Mouse (Mus musculus) c-Kit-positive CD71-positive TER-119-positive erythroid progenitor cells, embryonic 14.5 days (primary cell): ENCODE data around the gene Ebf1.

Experiments
- DNase-seq: peaks from one replicate; pipeline ENCODE4 v3.0.0-alpha.2; 2013; ENCODE audit warnings: low spot score

The Ebf1 gene

GRCm38 (mm10) chr11:44619131-44619886, 2.2 kb downstream of the Ebf1 start:
- DNase-seq, result no peak

DNA sequence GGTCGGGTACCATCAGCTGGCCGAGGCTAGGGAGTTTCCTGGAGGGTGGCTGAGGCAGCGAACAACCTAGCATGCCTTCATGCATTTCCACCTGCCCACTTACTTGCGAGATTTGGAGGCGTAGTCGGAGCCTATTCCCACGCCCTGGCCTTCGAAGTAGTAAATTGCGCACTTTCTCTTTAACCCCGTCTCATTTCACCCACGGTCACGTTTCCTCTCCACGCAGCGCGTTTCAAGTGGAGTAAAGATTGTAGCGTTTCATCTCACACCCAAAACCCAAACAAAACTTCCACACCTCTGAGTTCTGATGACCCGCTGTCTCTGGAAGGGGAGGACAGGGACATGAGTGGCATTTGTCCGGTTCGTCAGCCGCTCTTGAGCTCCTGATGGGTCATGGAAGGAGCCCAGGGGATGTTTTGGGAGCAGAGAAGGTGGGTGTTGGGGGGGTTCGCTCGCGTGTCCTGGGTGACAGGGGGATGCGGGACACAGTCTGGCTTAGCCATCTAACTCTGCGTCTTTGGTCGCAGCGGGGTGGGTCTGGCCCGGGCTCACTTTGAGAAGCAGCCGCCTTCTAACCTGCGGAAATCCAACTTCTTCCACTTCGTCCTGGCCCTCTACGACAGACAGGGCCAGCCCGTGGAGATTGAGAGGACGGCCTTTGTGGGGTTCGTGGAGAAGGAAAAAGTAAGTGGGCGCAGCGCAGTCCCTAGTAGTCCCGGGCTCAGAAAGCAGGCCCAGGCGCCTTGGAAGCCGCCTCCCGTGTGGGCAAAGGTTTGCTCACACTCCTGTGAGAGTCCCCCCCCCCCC, 3.0 kb downstream of the Ebf1 start:
- DNase-seq, result no peak

DNA sequence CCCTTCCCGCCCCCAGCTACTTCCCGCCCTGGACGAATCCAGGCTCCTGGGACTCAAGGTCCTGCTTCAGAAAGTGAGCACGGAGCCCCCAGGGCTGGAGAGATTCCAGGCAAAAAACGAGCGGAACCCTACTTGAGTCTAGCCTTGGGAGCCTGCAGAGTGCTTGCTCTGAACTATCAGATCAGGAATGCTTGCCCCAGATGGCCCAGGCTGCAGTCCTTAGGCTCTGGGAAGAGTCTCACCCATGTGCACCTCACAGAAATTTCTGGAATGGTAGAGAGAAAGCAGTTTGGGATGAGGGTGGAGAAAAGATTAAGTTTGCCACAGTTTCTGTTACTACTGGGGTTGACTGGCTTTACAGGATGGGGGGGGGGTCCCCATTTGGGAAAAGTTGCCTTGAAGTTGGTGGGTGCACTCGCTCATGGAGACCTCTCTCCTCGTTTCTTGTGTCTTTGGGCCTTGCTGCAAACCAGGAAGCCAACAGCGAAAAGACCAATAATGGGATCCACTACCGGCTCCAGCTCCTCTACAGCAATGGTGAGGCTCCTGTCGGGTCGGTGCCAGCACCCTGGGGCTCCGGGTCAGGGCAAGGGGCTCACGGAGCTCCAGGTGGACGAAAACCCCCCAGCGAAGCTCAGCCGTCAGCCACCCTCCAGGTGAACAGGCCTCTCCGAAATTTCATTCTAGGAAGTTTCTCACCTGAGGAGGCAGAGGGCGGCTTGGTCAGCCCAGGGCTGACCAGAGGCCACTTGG, 3.8 kb downstream of the Ebf1 start:
- no peak for DNase-seq

DNA sequence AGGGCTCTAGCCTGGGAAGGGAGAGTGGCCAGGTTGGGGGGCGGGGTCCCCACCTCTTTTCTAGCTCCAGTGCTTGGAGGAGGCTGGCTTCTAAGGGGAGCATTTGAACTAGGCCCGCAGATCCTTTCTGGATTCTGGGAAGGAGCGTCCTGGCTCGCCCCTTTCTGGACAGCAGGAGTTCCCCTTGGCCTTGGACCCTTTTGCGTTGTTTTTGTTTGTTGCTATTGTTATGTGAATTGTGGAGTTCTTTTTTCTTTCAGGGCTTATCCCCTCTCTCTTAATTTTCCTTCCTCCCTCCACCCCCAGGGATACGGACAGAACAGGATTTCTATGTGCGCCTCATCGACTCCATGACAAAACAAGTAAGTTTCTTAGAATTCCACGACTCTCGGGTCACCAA, 4.5 kb downstream of the Ebf1 start:
- DNase-seq, result no peak

DNA sequence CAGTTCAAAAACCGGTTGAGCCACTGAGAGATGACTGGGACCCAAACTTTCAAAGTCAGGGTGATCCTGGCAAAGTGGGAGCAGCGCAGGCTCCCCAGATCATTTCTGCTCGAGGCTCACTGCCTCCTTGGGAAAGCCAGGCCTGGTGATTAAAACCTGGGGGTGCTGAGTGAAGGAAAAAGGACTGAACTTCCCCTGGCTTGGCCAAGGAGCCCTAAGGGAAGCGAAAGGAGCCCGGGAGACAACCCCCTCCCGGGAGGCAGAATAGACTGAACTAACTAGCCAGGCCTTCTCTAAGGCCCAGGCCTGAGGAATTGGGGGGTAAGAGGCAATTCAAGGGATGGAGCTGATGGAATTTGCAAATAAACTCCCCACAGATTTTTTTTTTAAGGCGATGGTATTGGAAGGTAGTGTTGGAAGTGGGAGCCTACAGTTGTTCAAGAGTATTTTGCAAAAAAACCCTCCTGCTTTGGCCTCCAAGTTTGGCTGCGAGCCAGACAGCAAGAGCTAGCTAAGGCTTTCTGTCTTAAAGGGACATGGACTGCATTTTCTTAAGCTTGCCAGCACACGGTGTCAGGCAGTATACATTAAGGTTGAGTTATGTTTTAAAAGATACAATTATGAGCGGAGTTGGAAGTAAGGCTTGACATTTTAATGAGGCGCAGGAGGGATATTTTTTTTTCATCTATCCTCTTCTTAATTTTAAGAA, 5.1 kb downstream of the Ebf1 start:
- DNase-seq, result no peak

- DNase-seq, result no peak
Measured at GRCm38 (mm10) chr11:44624564-44624963, 7.4 kb downstream of the Ebf1 start.

- no peak for DNase-seq
Measured at GRCm38 (mm10) chr11:44626065-44626464, 8.9 kb downstream of the Ebf1 start.

DNA sequence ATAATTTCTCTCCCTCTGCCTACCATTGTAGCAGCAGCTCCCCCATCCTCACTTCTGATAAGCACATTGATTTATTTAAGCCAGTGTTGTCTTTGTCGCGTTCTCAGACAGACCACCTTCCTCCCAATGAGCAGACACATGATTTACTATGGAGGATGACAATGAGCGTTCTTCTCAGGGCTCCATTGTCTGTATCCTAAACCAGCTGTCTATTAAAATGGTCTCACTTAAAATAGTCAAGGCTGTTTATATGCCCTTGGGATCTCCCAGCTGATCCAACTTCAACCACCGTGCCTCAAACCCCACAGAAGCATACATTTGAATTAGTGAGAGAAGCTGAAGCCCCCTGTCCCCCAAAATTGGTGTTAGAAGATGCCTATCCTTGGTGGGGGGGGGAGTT, 11.3 kb downstream of the Ebf1 start:
- DNase-seq, result no peak

- DNase-seq, result no peak
Measured at GRCm38 (mm10) chr11:44632064-44632968, 15.2 kb downstream of the Ebf1 start.

- no peak for DNase-seq
Measured at GRCm38 (mm10) chr11:44633001-44633693, 16.0 kb downstream of the Ebf1 start.

- no peak for DNase-seq
Measured at GRCm38 (mm10) chr11:44634552-44635193, 17.6 kb downstream of the Ebf1 start.

- DNase-seq, result no peak
Measured at GRCm38 (mm10) chr11:44636241-44636640, 19.1 kb downstream of the Ebf1 start.

DNA sequence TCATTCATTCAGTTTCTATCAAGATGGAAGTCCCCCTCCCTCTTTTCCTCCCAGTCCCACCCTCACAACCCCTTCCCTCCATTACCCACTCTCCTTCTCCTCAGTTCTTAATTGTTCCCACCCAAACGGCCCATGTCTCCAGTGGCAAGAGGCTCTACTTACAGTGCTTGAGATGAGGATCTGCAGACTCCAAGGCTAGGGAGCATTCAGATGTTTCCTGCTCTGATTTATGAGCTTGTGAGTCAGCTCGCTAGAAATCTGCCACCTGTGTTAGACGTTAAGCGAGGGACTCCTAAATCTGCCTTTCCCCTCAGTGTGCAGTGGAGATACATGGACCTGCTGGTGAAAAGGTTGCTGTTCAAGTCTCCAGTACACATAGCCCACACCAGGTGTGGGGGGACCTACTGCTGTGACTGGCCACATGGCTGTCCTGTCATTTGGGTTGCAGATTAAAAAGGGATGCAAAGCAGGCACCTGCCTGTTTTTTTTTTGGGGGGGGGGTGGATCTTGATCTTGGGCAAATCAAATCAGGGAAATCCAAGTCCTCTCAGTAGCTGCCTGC, 21.2 kb downstream of the Ebf1 start:
- no peak for DNase-seq

- DNase-seq, result no peak
Measured at GRCm38 (mm10) chr11:44641496-44641895, 24.4 kb downstream of the Ebf1 start.

- DNase-seq, result no peak
Measured at GRCm38 (mm10) chr11:44654340-44655019, 37.4 kb downstream of the Ebf1 start.

- DNase-seq, result no peak
Measured at GRCm38 (mm10) chr11:44655468-44655867, 38.4 kb downstream of the Ebf1 start.

DNA sequence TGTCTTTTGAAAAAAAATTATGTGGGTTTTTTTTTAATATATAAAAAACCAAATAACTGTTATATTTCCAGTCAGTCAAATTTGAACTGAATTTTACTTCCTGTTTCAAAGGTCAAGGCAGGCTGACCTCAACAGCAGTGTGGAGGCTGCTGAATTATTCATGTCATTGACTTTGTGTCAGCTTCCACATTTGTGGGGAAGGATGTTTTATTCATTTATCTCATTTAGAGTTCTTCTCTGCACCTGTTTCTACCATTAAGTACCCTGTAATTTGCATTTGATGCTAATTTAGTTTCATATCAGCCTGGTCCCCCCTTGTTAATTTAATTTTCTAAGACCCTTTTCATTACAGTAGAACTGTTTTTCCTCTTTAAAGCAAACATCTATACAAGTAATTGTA, 39.8 kb downstream of the Ebf1 start:
- no peak for DNase-seq

- no peak for DNase-seq
Measured at GRCm38 (mm10) chr11:44657833-44658395, 40.8 kb downstream of the Ebf1 start.

- no peak for DNase-seq
Measured at GRCm38 (mm10) chr11:44661875-44662274, 44.8 kb downstream of the Ebf1 start.
